Mouse (Mus musculus): ENCODE measurements around the gene Prss47. TPM values are rescaled to one million over a fixed set of nuclear protein-coding genes. Genes with fewer than 3 reads are reported as not detected.

Gene Prss47
- polyA plus RNA-seq, 1 experiment from 2014 or later, result not detected

Other genes with a start within 250 kb of the Prss47 start
- 3.0 and 3.3 TPM in 2 replicates for gene Cntnap3, start 148.8 kb downstream of the Prss47 start, polyA plus RNA-seq (2015; fragmentation: Nextera tagmentation; extraction: Ambion mirVana)
- gene Spata31, start 135.4 kb downstream of the Prss47 start, polyA plus RNA-seq (2015; fragmentation: Nextera tagmentation; extraction: Ambion mirVana), result not detected in 2 replicates
- gene Spata31d1c, start 19.7 kb downstream of the Prss47 start, polyA plus RNA-seq (2015; fragmentation: Nextera tagmentation; extraction: Ambion mirVana), result not detected in 2 replicates
- gene Mfsd14b, start 60.2 kb upstream of the Prss47 start, polyA plus RNA-seq (2015; fragmentation: Nextera tagmentation; extraction: Ambion mirVana), result 34.8 and 36.3 TPM in 2 replicates
- not detected in 2 replicates for gene Olfr465-ps1, start 85.3 kb upstream of the Prss47 start, polyA plus RNA-seq (2015; fragmentation: Nextera tagmentation; extraction: Ambion mirVana)
- gene Olfr466, start 97.5 kb upstream of the Prss47 start, polyA plus RNA-seq (2015; fragmentation: Nextera tagmentation; extraction: Ambion mirVana), result not detected in 2 replicates
- gene Nlrp4f, start 153.2 kb upstream of the Prss47 start, polyA plus RNA-seq (2015; fragmentation: Nextera tagmentation; extraction: Ambion mirVana), result 0.18 TPM in 1 of 2 replicates, not detected in the other
- gene Gm10775, start 206.8 kb upstream of the Prss47 start, polyA plus RNA-seq (2015; fragmentation: Nextera tagmentation; extraction: Ambion mirVana), result not detected in 2 replicates
- gene Zfp369, start 226.1 kb upstream of the Prss47 start, polyA plus RNA-seq (2015; fragmentation: Nextera tagmentation; extraction: Ambion mirVana), result 20.4 and 21.0 TPM in 2 replicates